Mouse (Mus musculus): Measurements from ENCODE around the gene Bcr. TPM values are rescaled to one million over a fixed set of nuclear protein-coding genes. Genes with fewer than 3 reads are reported as not detected.
A peak's percentile ranks its signal among the peaks of the same experiment; 100 is the strongest.

Gene Bcr
- polyA plus RNA-seq (2015; fragmentation: Nextera tagmentation; extraction: Ambion mirVana): 7.5 and 9.2 TPM in 2 replicates

GRCm38 (mm10) chr10:75060217-75060842, at the start of gene Bcr:
Gene Bcr (plus strand): TSS chr10:75060592.
- Histone ChIP-seq H3K9ac (peak within 1 kb of the TSS; percentile 64), H3K27me3 (no peaks in the 10 kb centered on the region), H3K36me3 (no peaks in the 10 kb centered on the region; the same call in 1 of the 2 replicates), H3K9me3 (replicated peaks) (no peaks in the 10 kb centered on the region), H3K4me2 (replicated peaks) (peak within 1 kb of the TSS; percentile 84), H3K4me1 (peaks cover 48% of the 10 kb centered on the region), H3K27ac (replicated peaks) (peak within 1 kb of the TSS; percentile 68), H3K4me3 (replicated peaks) (peak within 1 kb of the TSS; percentile 83)
- ATAC-seq (ENCODE audit: insufficient number of reproducible peaks, low FRiP score, low TSS enrichment, low read depth): peak; percentile 86
- WGBS: under 1% methylated on average over 49 of the region's 73 CpGs

- Histone ChIP-seq H3K4me3 (replicated peaks) (no peak overlapping the region), H3K4me2 (replicated peaks) (no peak overlapping the region), H3K36me3 (no peaks in the 10 kb centered on the region), H3K27me3 (no peaks in the 10 kb centered on the region), H3K9ac (no peak overlapping the region), H3K9me3 (replicated peaks) (no peaks in the 10 kb centered on the region), H3K27ac (replicated peaks) (no peak overlapping the region), H3K4me1 (peaks cover 12% of the 10 kb centered on the region)
- WGBS: 73% methylated on average over 15 of the region's 15 CpGs
- ATAC-seq (ENCODE audit: insufficient number of reproducible peaks, low FRiP score, low TSS enrichment, low read depth): no peak
Measured at GRCm38 (mm10) chr10:75010704-75011103, 49.7 kb upstream of the Bcr start.

- WGBS: 68% methylated on average over 14 of the region's 14 CpGs
- H3K4me2 ChIP-seq (replicated peaks): no peak overlapping the region
- no peak for ATAC-seq (ENCODE audit: insufficient number of reproducible peaks, low FRiP score, low TSS enrichment, low read depth)
- H3K9ac ChIP-seq: no peak overlapping the region
- no peaks in the 10 kb centered on the region for H3K9me3 ChIP-seq (replicated peaks)
- no peaks in the 10 kb centered on the region for H3K27me3 ChIP-seq
- no peak overlapping the region for H3K27ac ChIP-seq (replicated peaks)
- H3K4me1 ChIP-seq: peaks cover 5% of the 10 kb centered on the region; the same call in 1 of the 2 replicates
- no peaks in the 10 kb centered on the region for H3K36me3 ChIP-seq
- H3K4me3 ChIP-seq (replicated peaks): no peak overlapping the region
Measured at GRCm38 (mm10) chr10:75015465-75015864, 44.9 kb upstream of the Bcr start.

GRCm38 (mm10) chr10:75016481-75016880, 43.9 kb upstream of the Bcr start:
- Histone ChIP-seq H3K4me2 (replicated peaks) (no peak overlapping the region), H3K27ac (replicated peaks) (no peak overlapping the region), H3K36me3 (no peaks in the 10 kb centered on the region), H3K9me3 (replicated peaks) (no peaks in the 10 kb centered on the region), H3K4me1 (no peaks in the 10 kb centered on the region), H3K9ac (no peak overlapping the region), H3K4me3 (replicated peaks) (no peak overlapping the region), H3K27me3 (0 out of 2 replicates have a peak, but pooled peaks cover 1% of the 10 kb centered on the region)
- WGBS: 69% methylated on average over 4 of the region's 4 CpGs
- no peak for ATAC-seq (ENCODE audit: insufficient number of reproducible peaks, low FRiP score, low TSS enrichment, low read depth)

GRCm38 (mm10) chr10:75020271-75020670, 40.1 kb upstream of the Bcr start:
- H3K9ac ChIP-seq: no peak overlapping the region
- H3K27me3 ChIP-seq: 0 out of 2 replicates have a peak, but pooled peaks cover 4% of the 10 kb centered on the region
- no peaks in the 10 kb centered on the region for H3K9me3 ChIP-seq (replicated peaks)
- H3K4me2 ChIP-seq (replicated peaks): no peak overlapping the region
- H3K36me3 ChIP-seq: no peaks in the 10 kb centered on the region
- H3K27ac ChIP-seq (replicated peaks): no peak overlapping the region
- H3K4me1 ChIP-seq: no peaks in the 10 kb centered on the region
- WGBS: 58% methylated on average over 2 of the region's 2 CpGs
- ATAC-seq (ENCODE audit: insufficient number of reproducible peaks, low FRiP score, low TSS enrichment, low read depth): no peak
- no peak overlapping the region for H3K4me3 ChIP-seq (replicated peaks)

GRCm38 (mm10) chr10:75021138-75021537, 39.3 kb upstream of the Bcr start:
- Histone ChIP-seq H3K4me1 (no peaks in the 10 kb centered on the region), H3K4me2 (replicated peaks) (no peak overlapping the region), H3K27me3 (0 out of 2 replicates have a peak, but pooled peaks cover 4% of the 10 kb centered on the region), H3K9ac (no peak overlapping the region), H3K36me3 (no peaks in the 10 kb centered on the region), H3K9me3 (replicated peaks) (no peaks in the 10 kb centered on the region), H3K4me3 (replicated peaks) (no peak overlapping the region), H3K27ac (replicated peaks) (no peak overlapping the region)
- no peak for ATAC-seq (ENCODE audit: insufficient number of reproducible peaks, low FRiP score, low TSS enrichment, low read depth)
- WGBS: 13% methylated on average over 6 of the region's 6 CpGs

GRCm38 (mm10) chr10:75026491-75026890, 33.9 kb upstream of the Bcr start:
- H3K4me1 ChIP-seq: no peaks in the 10 kb centered on the region

GRCm38 (mm10) chr10:75028743-75029142, 31.6 kb upstream of the Bcr start:
- 91% methylated on average over 8 of the region's 8 CpGs for WGBS
- ATAC-seq (ENCODE audit: insufficient number of reproducible peaks, low FRiP score, low TSS enrichment, low read depth): no peak
- H3K4me3 ChIP-seq (replicated peaks): no peak overlapping the region
- peaks cover 5% of the 10 kb centered on the region for H3K4me1 ChIP-seq
- no peak overlapping the region for H3K27ac ChIP-seq (replicated peaks)
- H3K27me3 ChIP-seq: no peaks in the 10 kb centered on the region
- H3K9ac ChIP-seq: no peak overlapping the region
- H3K9me3 ChIP-seq (replicated peaks): no peaks in the 10 kb centered on the region
- H3K36me3 ChIP-seq: no peaks in the 10 kb centered on the region
- H3K4me2 ChIP-seq (replicated peaks): no peak overlapping the region

More at GRCm38 (mm10) chr10:75026491-75026890, 33.9 kb upstream of the Bcr start:
- Histone ChIP-seq H3K9ac (no peak overlapping the region), H3K27ac (replicated peaks) (no peak overlapping the region), H3K36me3 (no peaks in the 10 kb centered on the region), H3K4me3 (replicated peaks) (no peak overlapping the region), H3K27me3 (0 out of 2 replicates have a peak, but pooled peaks cover 3% of the 10 kb centered on the region), H3K9me3 (replicated peaks) (no peaks in the 10 kb centered on the region), H3K4me2 (replicated peaks) (no peak overlapping the region)
- 0 out of 2 replicates have a peak, but pooled peaks have one; percentile 21 for ATAC-seq (ENCODE audit: insufficient number of reproducible peaks, low FRiP score, low TSS enrichment, low read depth)
- WGBS: 63% methylated on average over 8 of the region's 8 CpGs

GRCm38 (mm10) chr10:75029677-75030076, 30.7 kb upstream of the Bcr start:
- no peaks in the 10 kb centered on the region for H3K36me3 ChIP-seq
- ATAC-seq (ENCODE audit: insufficient number of reproducible peaks, low FRiP score, low TSS enrichment, low read depth): no peak
- H3K4me3 ChIP-seq (replicated peaks): no peak overlapping the region
- H3K4me2 ChIP-seq (replicated peaks): no peak overlapping the region
- H3K4me1 ChIP-seq: peaks cover 5% of the 10 kb centered on the region
- H3K27ac ChIP-seq (replicated peaks): no peak overlapping the region
- no peaks in the 10 kb centered on the region for H3K9me3 ChIP-seq (replicated peaks)
- no peak overlapping the region for H3K9ac ChIP-seq
- no peaks in the 10 kb centered on the region for H3K27me3 ChIP-seq
- 98% methylated on average over 3 of the region's 3 CpGs for WGBS

GRCm38 (mm10) chr10:75030234-75030633, 30.2 kb upstream of the Bcr start:
- Histone ChIP-seq H3K27me3 (no peaks in the 10 kb centered on the region), H3K4me1 (peaks cover 5% of the 10 kb centered on the region), H3K4me3 (replicated peaks) (no peak overlapping the region), H3K9ac (no peak overlapping the region), H3K27ac (replicated peaks) (no peak overlapping the region), H3K9me3 (replicated peaks) (no peaks in the 10 kb centered on the region), H3K36me3 (no peaks in the 10 kb centered on the region), H3K4me2 (replicated peaks) (no peak overlapping the region)
- WGBS: 69% methylated on average over 3 of the region's 3 CpGs
- no peak for ATAC-seq (ENCODE audit: insufficient number of reproducible peaks, low FRiP score, low TSS enrichment, low read depth)

- Histone ChIP-seq H3K9me3 (replicated peaks) (no peaks in the 10 kb centered on the region), H3K9ac (no peak overlapping the region), H3K4me3 (replicated peaks) (no peak overlapping the region), H3K4me1 (peaks cover 10% of the 10 kb centered on the region), H3K27me3 (no peaks in the 10 kb centered on the region), H3K4me2 (replicated peaks) (no peak overlapping the region), H3K36me3 (no peaks in the 10 kb centered on the region), H3K27ac (replicated peaks) (no peak overlapping the region)
- no peak for ATAC-seq (ENCODE audit: insufficient number of reproducible peaks, low FRiP score, low TSS enrichment, low read depth)
- 68% methylated on average over 5 of the region's 5 CpGs for WGBS
Measured at GRCm38 (mm10) chr10:75031345-75032114, 28.9 kb upstream of the Bcr start.
